ENCODE assay signal across 26 mouse cellular contexts in the genomic region with DNA sequence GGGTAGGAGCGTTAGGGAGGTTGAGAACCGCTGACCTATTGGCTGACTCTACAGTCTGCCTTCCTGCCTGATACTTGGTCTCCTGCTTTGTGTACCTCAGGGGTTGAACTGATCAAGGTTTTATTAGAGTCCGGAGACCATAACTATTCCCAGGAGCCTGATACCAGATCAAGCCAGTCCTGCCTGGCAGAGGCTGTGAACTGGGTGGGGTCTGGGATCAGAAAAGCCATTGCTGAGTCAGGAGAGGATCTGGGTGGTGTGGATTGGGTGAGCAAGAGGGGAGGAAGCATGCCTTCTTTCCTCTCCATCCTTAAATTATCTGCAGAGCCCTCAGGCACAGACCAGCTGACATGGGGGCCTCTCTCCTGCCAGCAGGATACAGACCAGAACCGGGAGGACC. TPM values are rescaled to one million over a fixed set of nuclear protein-coding genes. Genes with fewer than 3 reads are reported as not detected.
DNase-seq lines count a peak whose midpoint lies in the region; ATAC-seq and TF ChIP-seq lines count a peak whose summit lies in the region.
"Had no signal": no experiment of that assay in that cellular context is flagged by ENCODE, and none has a peak within 500 bp of the region (broad histone marks: within the 10 kb centered on the region; RNA-seq: fewer than 3 reads in every experiment).

No protein-coding gene starts in this region.

- no peaks in the 10 kb centered on the region for H3K36me3 ChIP-seq in forebrain, embryonic 11.5 days (ENCODE audit: control insufficient read depth, insufficient read depth, low read length)
- H3K36me3 ChIP-seq in forebrain, postnatal 0 days (ENCODE audit: insufficient read depth) = no peaks in the 10 kb centered on the region
- H3K36me3 ChIP-seq in heart, embryonic 10.5 days = no peaks in the 10 kb centered on the region
- H3K36me3 ChIP-seq: embryonic facial prominence, embryonic 10.5 days; embryonic facial prominence, embryonic 12.5 days; forebrain, embryonic 12.5 days had no signal

- TF ChIP-seq CTCF in forebrain, postnatal 0 days (IDR thresholded peaks at IDR 0.05; ENCODE audit: low read depth) = no peak

- H3K4me1 ChIP-seq in forebrain, embryonic 11.5 days (replicated peaks; ENCODE audit: control insufficient read depth, insufficient read depth, low read length) = peaks cover 6% of the 10 kb centered on the region; the same call in 1 of the 2 replicates
- 0 out of 2 replicates have a peak, but pooled peaks cover 5% of the 10 kb centered on the region for H3K4me1 ChIP-seq in forebrain, postnatal 0 days (ENCODE audit: insufficient read depth)
- 0 out of 2 replicates have a peak, but pooled peaks cover 7% of the 10 kb centered on the region for H3K4me1 ChIP-seq in heart, embryonic 10.5 days

- peaks cover 21% of the 10 kb centered on the region for H3K27me3 ChIP-seq in forebrain, embryonic 11.5 days (ENCODE audit: control insufficient read depth, insufficient read depth, low read length)
- H3K27me3 ChIP-seq in forebrain, postnatal 0 days (ENCODE audit: insufficient read depth, low read length) = peaks cover 34% of the 10 kb centered on the region
- H3K27me3 ChIP-seq in heart, embryonic 10.5 days (ENCODE audit: insufficient read depth, poor library complexity, severe bottlenecking) = peaks cover 61% of the 10 kb centered on the region
- H3K27me3 ChIP-seq: CH12.LX had no signal

- WGBS in forebrain, embryonic 11.5 days = 84% methylated on average over 4 of the region's 4 CpGs
- WGBS in forebrain, postnatal 0 days = 90% methylated on average over 4 of the region's 4 CpGs
- 73% methylated on average over 4 of the region's 4 CpGs for WGBS in heart, embryonic 10.5 days

- no peak overlapping the region for H3K4me3 ChIP-seq in forebrain, embryonic 11.5 days (ENCODE audit: low read depth, low read length)
- H3K4me3 ChIP-seq in forebrain, postnatal 0 days (ENCODE audit: low read depth, low read length) = no peak overlapping the region
- no peak overlapping the region for H3K4me3 ChIP-seq in heart, embryonic 10.5 days
- H3K4me3 ChIP-seq: embryonic facial prominence, embryonic 10.5 days; embryonic facial prominence, embryonic 12.5 days; forebrain, embryonic 12.5 days had no signal

- no peak overlapping the region for H3K27ac ChIP-seq in forebrain, embryonic 11.5 days (ENCODE audit: low read depth, low read length)
- no peak overlapping the region for H3K27ac ChIP-seq in forebrain, postnatal 0 days (ENCODE audit: low read depth, low read length)
- H3K27ac ChIP-seq in heart, embryonic 10.5 days = no peak overlapping the region
- H3K27ac ChIP-seq: embryonic facial prominence, embryonic 10.5 days; embryonic facial prominence, embryonic 12.5 days; forebrain, embryonic 12.5 days had no signal

- no peak for ATAC-seq in forebrain, embryonic 11.5 days (replicated peaks; ENCODE audit: low FRiP score)
- no peak for ATAC-seq in forebrain, postnatal 0 days
- ATAC-seq: activated CD4-positive, CD25-positive, alpha-beta regulatory T cell, adult 4 months; CD4-positive, CD25-positive, alpha-beta regulatory T cell, adult 4 months; forebrain, embryonic 14.5 days; forebrain, embryonic 16.5 days had no signal

- no peaks in the 10 kb centered on the region for H3K9me3 ChIP-seq in forebrain, embryonic 11.5 days (ENCODE audit: control insufficient read depth, low read length)
- H3K9me3 ChIP-seq in forebrain, postnatal 0 days (ENCODE audit: low read length) = no peaks in the 10 kb centered on the region
- H3K9me3 ChIP-seq in heart, embryonic 10.5 days = no peaks in the 10 kb centered on the region
- H3K9me3 ChIP-seq: embryonic facial prominence, embryonic 10.5 days; embryonic facial prominence, embryonic 12.5 days; forebrain, embryonic 12.5 days had no signal

- H3K9ac ChIP-seq in forebrain, embryonic 11.5 days (ENCODE audit: low read length) = no peak overlapping the region
- H3K9ac ChIP-seq in forebrain, postnatal 0 days = no peak overlapping the region
- H3K9ac ChIP-seq: embryonic facial prominence, embryonic 12.5 days; forebrain, embryonic 12.5 days had no signal

- H3K4me2 ChIP-seq in forebrain, embryonic 11.5 days (ENCODE audit: low read depth, low read length, severe bottlenecking) = no peak overlapping the region
- no peak overlapping the region for H3K4me2 ChIP-seq in forebrain, postnatal 0 days (ENCODE audit: low read depth)
- H3K4me2 ChIP-seq: embryonic facial prominence, embryonic 12.5 days; forebrain, embryonic 12.5 days had no signal

- DNase-seq in forebrain, embryonic 11.5 days (ENCODE audit: low spot score) = peak; percentile 40
- DNase-seq in forebrain, postnatal 0 days = no peak
- peak; percentile 61 for DNase-seq in heart, embryonic 10.5 days (ENCODE audit: low spot score)
- no peak for DNase-seq in heart, adult 9 months (ENCODE audit: low spot score in 2 of 2)
- peak; percentile 56 for DNase-seq in ES-CJ7 (ENCODE audit: low read depth, low spot score)
- DNase-seq in yolk sac, embryonic 10.5 days (ENCODE audit: low spot score) = no peak
- DNase-seq: adrenal gland, adult 8-10 months; adrenal gland, postnatal 14 days; adrenal gland, postnatal 36 days; B cell, adult 2 months; cerebellum, adult 11-12 months; cerebellum, adult 2 months; cerebellum, adult 9-10 months; cerebellum, postnatal 10 days; cerebellum, postnatal 25 days had no signal

RNA-seq across cellular contexts. Expression of a gene that starts 28.4 kb away (rescaled TPM):
- polyA plus RNA-seq in forebrain, embryonic 11.5 days (2014; fragmentation: Nextera tagmentation; extraction: Ambion mirVana) = 5.0 and 6.7 TPM in 2 replicates
- total RNA-seq in forebrain, postnatal 0 days (2014; rRNA removed) = 9.2 and 14.4 TPM in 2 replicates
- polyA plus RNA-seq in forebrain, postnatal 0 days (2015; fragmentation: Nextera tagmentation; extraction: Ambion mirVana) = 9.1 and 21.2 TPM in 2 replicates
- polyA plus RNA-seq in heart, embryonic 10.5 days (2016; fragmentation: Nextera tagmentation; extraction: Ambion mirVana) = 0.94 and 1.9 TPM in 2 replicates
- total RNA-seq: adrenal gland, adult 18-20 months; adrenal gland, adult 8-10 months; adrenal gland, postnatal 14 days; adrenal gland, postnatal 36 days; CH12.LX; MEL had no signal
- polyA plus RNA-seq: activated CD4-positive, CD25-positive, alpha-beta regulatory T cell, adult 4 months; CD4-positive, CD25-positive, alpha-beta regulatory T cell, adult 4 months had no signal

RNA-seq across cellular contexts. Expression of a gene that starts 55.1 kb away (rescaled TPM):
- not detected in 2 replicates for polyA plus RNA-seq in forebrain, embryonic 11.5 days (2014; fragmentation: Nextera tagmentation; extraction: Ambion mirVana)
- total RNA-seq in forebrain, postnatal 0 days (2014; rRNA removed) = 0.54 and 1.4 TPM in 2 replicates
- 0.13 and 0.33 TPM in 2 replicates for polyA plus RNA-seq in forebrain, postnatal 0 days (2015; fragmentation: Nextera tagmentation; extraction: Ambion mirVana)
- polyA plus RNA-seq in heart, embryonic 10.5 days (2016; fragmentation: Nextera tagmentation; extraction: Ambion mirVana) = 0.63 and 0.93 TPM in 2 replicates
- total RNA-seq: adrenal gland, adult 18-20 months; adrenal gland, adult 8-10 months; adrenal gland, postnatal 14 days; adrenal gland, postnatal 36 days; CH12.LX; ES-E14; MEL had no signal
- polyA plus RNA-seq: activated CD4-positive, CD25-positive, alpha-beta regulatory T cell, adult 4 months; CD4-positive, CD25-positive, alpha-beta regulatory T cell, adult 4 months had no signal

Comparison
In these comparisons a context has a peak if more than half of its experiments do, and no peak if none do; other contexts are left out.
1. DNase-seq: peak in forebrain, embryonic 11.5 days (single experiment), heart, embryonic 10.5 days (single experiment) and ES-CJ7 (single experiment); none in forebrain, postnatal 0 days (single experiment), heart, adult 9 months (0 of 2) and yolk sac, embryonic 10.5 days (single experiment).